Mouse (Mus musculus): ENCODE results near the gene Hspb11. TPM values are rescaled to one million over a fixed set of nuclear protein-coding genes. Genes with fewer than 3 reads are reported as not detected.

The Hspb11 gene
- polyA plus RNA-seq, 1 experiment from 2014 or later, result 34.0 TPM

DNA sequence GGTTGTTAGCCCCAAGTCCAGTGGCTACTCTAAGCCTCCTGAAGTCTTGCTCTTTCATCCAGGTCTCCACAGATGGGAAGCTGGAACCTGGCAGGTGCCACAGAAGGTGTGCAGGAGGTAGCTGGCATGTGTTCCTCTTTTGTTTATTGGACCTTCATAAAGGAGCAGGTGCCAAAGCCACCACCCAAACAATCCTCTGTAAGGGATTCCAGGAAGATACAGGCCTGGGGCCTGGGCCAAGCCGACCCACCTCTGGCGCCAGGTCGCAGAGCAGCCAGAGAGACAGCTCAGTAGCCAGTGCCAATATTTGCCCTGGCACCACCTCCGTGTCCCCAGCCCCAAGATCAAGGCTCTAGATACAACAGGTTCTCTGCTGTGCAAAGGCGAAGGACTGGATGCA is 31.9 kb upstream of the Hspb11 start:
- H3K9ac ChIP-seq (ENCODE audit: low read length), result no peak overlapping the region
- no peak overlapping the region for H3K4me2 ChIP-seq (ENCODE audit: low read depth, low read length)
- peaks cover 15% of the 10 kb centered on the region for H3K27me3 ChIP-seq (ENCODE audit: control insufficient read depth, insufficient read depth, low read length)
- no peaks in the 10 kb centered on the region for H3K36me3 ChIP-seq (ENCODE audit: control insufficient read depth, insufficient read depth)
- no peak for ATAC-seq (replicated peaks; ENCODE audit: extremely low read depth, insufficient read depth, low FRiP score)
- H3K27ac ChIP-seq (ENCODE audit: low read length), result no peak overlapping the region
- no peaks in the 10 kb centered on the region for H3K9me3 ChIP-seq (replicated peaks; ENCODE audit: control insufficient read depth, low read length)
- H3K4me1 ChIP-seq (ENCODE audit: control insufficient read depth, insufficient read depth, low read length), result no peaks in the 10 kb centered on the region
- whole genome bisulfite sequencing, result 80% methylated on average over 5 of the region's 5 CpGs
- H3K4me3 ChIP-seq (ENCODE audit: low read length), result no peak overlapping the region

DNA sequence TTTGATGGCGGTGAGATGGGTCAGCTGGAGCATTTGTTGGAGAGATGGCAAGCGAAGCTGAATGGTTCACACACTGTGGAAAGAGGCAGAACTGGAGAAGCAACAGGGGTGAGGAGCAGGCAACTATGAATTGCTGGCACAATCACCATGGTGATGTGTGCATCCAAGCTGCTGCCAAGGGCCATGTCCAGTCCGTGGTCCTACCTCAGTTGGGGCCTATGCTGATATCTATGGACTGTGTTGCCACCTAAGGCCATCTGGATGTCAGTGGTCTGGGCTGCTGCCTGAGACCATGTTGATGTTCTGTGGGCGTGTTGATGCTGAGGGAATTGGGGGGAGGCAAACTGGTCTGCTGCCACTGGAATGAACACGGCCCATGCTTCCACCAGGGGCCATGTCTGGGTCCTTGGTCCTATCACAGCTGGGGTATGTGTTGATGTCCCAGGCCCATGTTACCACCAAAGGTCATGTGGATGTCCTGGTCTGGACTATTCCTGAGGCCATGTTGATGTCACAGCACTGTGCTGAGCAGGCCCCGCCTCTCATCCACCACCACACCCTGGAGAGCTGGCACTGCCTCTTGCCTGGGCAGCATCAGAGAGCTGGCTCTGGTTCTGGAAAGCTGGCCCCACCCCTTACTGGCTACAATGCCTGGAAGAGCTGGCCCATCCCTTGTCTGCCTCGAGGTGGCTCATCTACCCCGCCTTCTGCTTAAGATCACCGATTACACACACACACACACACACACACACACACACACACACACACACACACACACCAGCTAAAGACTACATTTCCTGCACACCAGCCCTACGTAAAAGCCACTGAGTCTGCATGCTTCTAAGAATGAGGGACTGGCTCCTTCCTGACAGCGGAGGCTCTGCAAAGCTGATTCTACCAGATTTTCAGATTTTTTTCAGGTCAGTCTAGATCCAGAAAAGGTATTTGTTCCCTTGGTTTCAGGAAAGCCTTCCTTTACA is 29.9 kb upstream of the Hspb11 start:
- peak; percentile 55 for ATAC-seq (replicated peaks; ENCODE audit: extremely low read depth, insufficient read depth, low FRiP score)
- Histone ChIP-seq H3K36me3 (ENCODE audit: control insufficient read depth, insufficient read depth) (no peaks in the 10 kb centered on the region), H3K27ac (ENCODE audit: low read length) (no peak overlapping the region), H3K4me2 (ENCODE audit: low read depth, low read length) (no peak overlapping the region), H3K4me1 (ENCODE audit: control insufficient read depth, insufficient read depth, low read length) (no peaks in the 10 kb centered on the region), H3K4me3 (ENCODE audit: low read length) (no peak overlapping the region), H3K27me3 (ENCODE audit: control insufficient read depth, insufficient read depth, low read length) (peaks cover 4% of the 10 kb centered on the region), H3K9me3 (replicated peaks; ENCODE audit: control insufficient read depth, low read length) (no peaks in the 10 kb centered on the region), H3K9ac (ENCODE audit: low read length) (no peak overlapping the region)
- 76% methylated on average over 11 of the region's 11 CpGs for whole genome bisulfite sequencing

DNA sequence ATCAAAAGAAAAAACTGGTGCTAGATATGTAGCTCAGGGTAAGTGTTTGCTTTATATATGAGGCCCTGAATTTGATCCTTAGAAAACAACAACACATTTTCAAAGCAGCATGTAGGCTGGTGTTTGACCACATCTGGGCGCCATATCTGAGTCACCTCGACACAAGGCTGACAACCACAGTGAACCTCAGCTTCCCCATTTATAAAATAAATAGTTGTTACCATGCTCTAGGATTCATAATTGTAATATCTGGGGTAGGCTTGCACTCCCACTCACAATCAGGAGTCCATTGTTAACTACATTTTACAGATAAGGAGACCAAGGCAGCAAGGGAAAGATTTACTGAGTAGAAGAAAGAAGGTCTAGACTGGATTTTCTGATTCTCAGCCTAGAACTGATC is 27.1 kb upstream of the Hspb11 start:
- H3K27me3 ChIP-seq (ENCODE audit: control insufficient read depth, insufficient read depth, low read length), result no peaks in the 10 kb centered on the region
- H3K9me3 ChIP-seq (replicated peaks; ENCODE audit: control insufficient read depth, low read length), result no peaks in the 10 kb centered on the region
- no peak overlapping the region for H3K9ac ChIP-seq (ENCODE audit: low read length)
- H3K4me3 ChIP-seq (ENCODE audit: low read length), result no peak overlapping the region
- H3K27ac ChIP-seq (ENCODE audit: low read length), result no peak overlapping the region
- H3K4me1 ChIP-seq (ENCODE audit: control insufficient read depth, insufficient read depth, low read length), result no peaks in the 10 kb centered on the region
- 84% methylated on average over 2 of the region's 2 CpGs for WGBS
- no peak for ATAC-seq (replicated peaks; ENCODE audit: extremely low read depth, insufficient read depth, low FRiP score)
- H3K4me2 ChIP-seq (ENCODE audit: low read depth, low read length), result no peak overlapping the region
- H3K36me3 ChIP-seq (ENCODE audit: control insufficient read depth, insufficient read depth), result no peaks in the 10 kb centered on the region

DNA sequence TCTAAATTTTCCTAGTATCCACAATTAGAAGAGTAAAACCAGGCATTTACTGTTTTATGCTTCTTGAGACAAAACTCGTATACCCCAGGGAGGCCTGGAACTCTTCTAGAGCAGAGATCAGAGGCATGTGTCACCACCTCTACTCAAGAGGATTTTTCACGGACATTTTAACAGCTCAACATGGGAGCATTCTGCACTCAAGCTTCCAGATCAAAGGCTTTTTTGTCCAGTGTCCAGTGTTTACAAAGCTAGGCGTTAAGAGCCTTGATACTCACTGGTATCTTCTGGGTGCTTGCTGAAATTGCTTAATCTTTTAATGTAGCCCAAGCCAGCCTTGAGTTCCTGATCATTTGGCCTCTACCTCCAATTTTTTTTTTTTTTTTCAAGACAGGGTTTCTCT is 21.2 kb upstream of the Hspb11 start:
- H3K4me1 ChIP-seq (ENCODE audit: control insufficient read depth, insufficient read depth, low read length), result no peaks in the 10 kb centered on the region
- 41% methylated on average over 3 of the region's 3 CpGs for whole genome bisulfite sequencing

DNA sequence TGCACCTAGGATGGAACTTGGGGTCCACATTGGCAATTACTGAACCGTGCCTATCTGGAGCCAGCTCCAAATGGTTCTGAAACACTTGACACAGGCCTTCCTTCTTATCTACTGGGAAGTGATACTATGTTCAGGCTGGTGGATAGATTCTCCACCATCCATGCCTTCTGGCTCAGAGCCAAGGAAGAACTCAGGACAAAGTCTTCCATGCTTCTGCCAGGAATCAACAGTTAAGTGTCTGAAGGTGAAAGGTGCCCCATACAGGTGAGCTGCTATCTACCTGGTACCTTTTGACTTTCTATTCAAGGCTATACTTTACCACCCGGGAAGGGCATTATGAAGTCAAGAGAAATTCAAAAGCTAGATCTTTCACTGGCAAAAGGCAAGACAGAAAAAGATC is 15.1 kb upstream of the Hspb11 start:
- peaks cover 60% of the 10 kb centered on the region for H3K36me3 ChIP-seq (ENCODE audit: control insufficient read depth, insufficient read depth)
- no peak overlapping the region for H3K9ac ChIP-seq (ENCODE audit: low read length)
- H3K27me3 ChIP-seq (ENCODE audit: control insufficient read depth, insufficient read depth, low read length), result no peaks in the 10 kb centered on the region
- ATAC-seq (replicated peaks; ENCODE audit: extremely low read depth, insufficient read depth, low FRiP score), result no peak
- H3K27ac ChIP-seq (ENCODE audit: low read length), result no peak overlapping the region
- no peak overlapping the region for H3K4me2 ChIP-seq (ENCODE audit: low read depth, low read length)
- 73% methylated on average over 2 of the region's 2 CpGs for WGBS
- no peaks in the 10 kb centered on the region for H3K4me1 ChIP-seq (ENCODE audit: control insufficient read depth, insufficient read depth, low read length)
- H3K4me3 ChIP-seq (ENCODE audit: low read length), result no peak overlapping the region
- H3K9me3 ChIP-seq (replicated peaks; ENCODE audit: control insufficient read depth, low read length), result no peaks in the 10 kb centered on the region

More for the DNA sequence above, 21.2 kb upstream of the Hspb11 start:
- no peak for ATAC-seq (replicated peaks; ENCODE audit: extremely low read depth, insufficient read depth, low FRiP score)
- no peak overlapping the region for H3K4me3 ChIP-seq (ENCODE audit: low read length)
- no peak overlapping the region for H3K27ac ChIP-seq (ENCODE audit: low read length)
- H3K36me3 ChIP-seq (ENCODE audit: control insufficient read depth, insufficient read depth), result peaks cover 28% of the 10 kb centered on the region
- H3K9ac ChIP-seq (ENCODE audit: low read length), result no peak overlapping the region
- no peak overlapping the region for H3K4me2 ChIP-seq (ENCODE audit: low read depth, low read length)
- no peaks in the 10 kb centered on the region for H3K27me3 ChIP-seq (ENCODE audit: control insufficient read depth, insufficient read depth, low read length)
- no peaks in the 10 kb centered on the region for H3K9me3 ChIP-seq (replicated peaks; ENCODE audit: control insufficient read depth, low read length)

DNA sequence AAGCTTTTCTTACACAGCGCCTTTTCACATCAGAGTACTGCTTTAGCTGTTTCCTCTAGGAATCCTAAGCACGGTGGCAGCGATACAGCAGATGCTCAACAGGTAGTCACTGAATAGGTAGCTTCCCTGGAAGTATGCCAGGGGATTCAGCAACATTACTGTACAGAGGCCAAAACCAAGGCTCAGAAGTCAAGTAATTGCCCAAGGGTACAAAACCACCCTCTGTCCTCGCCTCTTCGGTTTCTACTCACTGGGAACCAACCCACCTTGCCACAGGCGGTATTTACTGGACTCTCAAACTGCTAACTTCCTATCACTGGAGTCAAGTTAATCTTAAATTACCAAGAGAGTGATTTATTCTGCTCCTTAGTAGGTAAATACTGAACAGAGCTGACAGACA is 13.2 kb upstream of the Hspb11 start:
- no peak overlapping the region for H3K4me2 ChIP-seq (ENCODE audit: low read depth, low read length)
- H3K9me3 ChIP-seq (replicated peaks; ENCODE audit: control insufficient read depth, low read length), result no peaks in the 10 kb centered on the region
- no peak overlapping the region for H3K9ac ChIP-seq (ENCODE audit: low read length)
- 93% methylated on average over 6 of the region's 6 CpGs for WGBS
- no peak overlapping the region for H3K27ac ChIP-seq (ENCODE audit: low read length)
- peaks cover 18% of the 10 kb centered on the region for H3K4me1 ChIP-seq (ENCODE audit: control insufficient read depth, insufficient read depth, low read length)
- no peak for ATAC-seq (replicated peaks; ENCODE audit: extremely low read depth, insufficient read depth, low FRiP score)
- no peak overlapping the region for H3K4me3 ChIP-seq (ENCODE audit: low read length)
- peaks cover 46% of the 10 kb centered on the region for H3K36me3 ChIP-seq (ENCODE audit: control insufficient read depth, insufficient read depth)
- no peaks in the 10 kb centered on the region for H3K27me3 ChIP-seq (ENCODE audit: control insufficient read depth, insufficient read depth, low read length)

DNA sequence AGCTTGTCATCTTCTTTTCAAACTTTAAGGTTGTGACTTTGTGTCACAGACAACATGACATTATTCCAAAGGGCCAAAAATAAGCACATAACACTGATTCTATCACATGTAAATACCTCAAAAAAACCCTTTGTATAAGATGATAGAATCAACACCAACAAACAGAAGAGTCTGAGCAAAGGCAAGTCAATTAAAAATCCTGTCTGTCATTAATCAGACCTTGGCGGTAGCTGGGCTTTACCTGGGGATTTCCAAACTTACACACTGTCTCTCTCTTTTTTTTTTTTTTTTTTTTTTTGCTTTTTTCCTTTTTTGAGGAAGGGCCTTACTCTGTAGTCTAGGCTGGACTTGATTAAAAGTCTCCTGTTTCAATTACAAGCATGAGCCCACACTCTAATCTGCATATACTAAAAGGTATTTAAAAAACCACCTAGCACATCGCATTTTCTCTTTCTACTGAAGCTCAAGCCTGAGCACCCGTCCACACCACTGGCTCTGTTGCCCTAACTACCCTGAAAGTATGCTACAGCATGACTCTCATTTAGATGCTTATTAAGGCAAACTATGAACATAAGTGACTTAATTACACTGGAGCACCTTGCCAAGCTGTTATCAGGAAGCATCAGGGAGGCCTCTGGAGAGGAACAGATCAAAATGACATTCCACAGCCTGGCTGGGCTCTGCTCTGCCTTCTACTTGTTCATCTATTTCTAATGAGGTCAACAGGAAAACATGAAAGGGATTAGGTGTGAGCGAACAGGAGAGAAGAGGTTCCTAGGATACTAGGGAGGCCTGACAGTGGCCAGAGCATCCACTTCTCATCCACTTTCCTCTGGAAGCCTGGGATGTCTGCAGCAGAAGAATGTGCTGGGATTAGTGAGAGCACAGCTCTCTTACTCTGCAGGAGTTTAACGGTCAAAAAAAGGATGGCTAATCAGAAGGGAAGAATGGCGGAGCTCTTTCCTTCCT is 9.7 kb upstream of the Hspb11 start:
- H3K4me3 ChIP-seq (ENCODE audit: low read length), result no peak overlapping the region
- H3K9me3 ChIP-seq (replicated peaks; ENCODE audit: control insufficient read depth, low read length), result no peaks in the 10 kb centered on the region
- H3K4me1 ChIP-seq (ENCODE audit: control insufficient read depth, insufficient read depth, low read length), result peaks cover 36% of the 10 kb centered on the region
- H3K9ac ChIP-seq (ENCODE audit: low read length), result no peak overlapping the region
- peaks cover 25% of the 10 kb centered on the region for H3K36me3 ChIP-seq (ENCODE audit: control insufficient read depth, insufficient read depth)
- no peak for ATAC-seq (replicated peaks; ENCODE audit: extremely low read depth, insufficient read depth, low FRiP score)
- no peaks in the 10 kb centered on the region for H3K27me3 ChIP-seq (ENCODE audit: control insufficient read depth, insufficient read depth, low read length)
- H3K27ac ChIP-seq (ENCODE audit: low read length), result 0 out of 2 replicates have a peak overlapping the region, but pooled peaks have one; percentile 20
- WGBS, result 54% methylated on average over 6 of the region's 6 CpGs
- H3K4me2 ChIP-seq (ENCODE audit: low read depth, low read length), result no peak overlapping the region

DNA sequence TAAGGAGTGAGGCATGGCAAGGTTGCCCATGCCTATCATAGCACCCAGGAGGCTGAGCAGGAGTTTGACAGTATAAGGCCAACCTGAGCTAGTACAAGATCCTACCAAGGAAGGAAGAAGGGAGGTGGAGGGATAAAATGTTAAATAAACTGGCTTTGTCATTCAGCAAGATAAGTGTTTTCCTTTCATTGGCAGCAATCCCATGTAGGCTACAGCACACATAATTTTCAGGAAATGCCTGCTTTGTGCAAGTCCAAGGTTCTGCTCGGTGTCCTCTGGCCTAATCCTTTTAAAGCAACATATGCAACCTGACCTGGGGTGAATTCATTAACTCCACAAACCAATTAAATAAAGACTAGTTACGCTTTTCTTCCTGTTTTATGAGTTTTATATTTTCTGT is 8.0 kb upstream of the Hspb11 start:
- WGBS, result 50% methylated on average over 2 of the region's 2 CpGs
- Histone ChIP-seq H3K4me2 (ENCODE audit: low read depth, low read length) (no peak overlapping the region), H3K36me3 (ENCODE audit: control insufficient read depth, insufficient read depth) (peaks cover 13% of the 10 kb centered on the region), H3K9ac (ENCODE audit: low read length) (no peak overlapping the region), H3K9me3 (replicated peaks; ENCODE audit: control insufficient read depth, low read length) (no peaks in the 10 kb centered on the region), H3K27ac (ENCODE audit: low read length) (peak overlapping the region; percentile 73), H3K4me1 (ENCODE audit: control insufficient read depth, insufficient read depth, low read length) (peaks cover 51% of the 10 kb centered on the region), H3K27me3 (ENCODE audit: control insufficient read depth, insufficient read depth, low read length) (no peaks in the 10 kb centered on the region), H3K4me3 (ENCODE audit: low read length) (no peak overlapping the region)
- ATAC-seq (replicated peaks; ENCODE audit: extremely low read depth, insufficient read depth, low FRiP score), result 0 out of 2 replicates have a peak, but pooled peaks have one; percentile 44

Data from heart, embryonic 16.5 days (tissue).